Mouse (Mus musculus) heart, postnatal 0 days (tissue): ENCODE data around the gene 1700123O20Rik.

Experiments
- CTCF ChIP-seq: IDR thresholded peaks from 2 replicates; pipeline ENCODE4 v1.5.1; 2016; ENCODE audit warnings: antibody characterized with exemption, control low read depth, low read depth
- EP300 ChIP-seq: IDR thresholded peaks from 2 replicates; pipeline ENCODE4 v1.6.1; 2016; ENCODE audit warnings: antibody characterized with exemption, low read depth

- TF ChIP-seq CTCF (no peak), EP300 (no peak)
Observed at GRCm38 (mm10) chr14:54735221-54735620, 49.2 kb downstream of the 1700123O20Rik start.
